Mouse (Mus musculus) cerebellum, postnatal 36 days (tissue): ENCODE data around the gene Ccdc130.
A peak's percentile ranks its signal among the peaks of the same experiment; 100 is the strongest.

ENCODE experiments used
- DNase-seq, 2 experiments: peaks; one replicate each; pipeline ENCODE4 v3.0.0; 2021 to 2022; ENCODE audit warnings: mixed read lengths in 2 of 2

Gene Ccdc130

GRCm38 (mm10) chr8:84269950-84270773 is at the start of gene Ccdc130:
Gene Ccdc130 (minus strand): TSS chr8:84270380.
- DNase-seq: peak; percentile 100

- no peak for DNase-seq
Measured at GRCm38 (mm10) chr8:84308376-84308775, 38.2 kb upstream of the Ccdc130 start.

- DNase-seq: no peak
Measured at GRCm38 (mm10) chr8:84303951-84304350, 33.8 kb upstream of the Ccdc130 start.

- DNase-seq: no peak
Measured at GRCm38 (mm10) chr8:84297029-84297785, 27.0 kb upstream of the Ccdc130 start.

- DNase-seq: peak; percentile 81 to 82
Measured at GRCm38 (mm10) chr8:84291688-84292087, 21.5 kb upstream of the Ccdc130 start.

GRCm38 (mm10) chr8:84291086-84291485 is 20.9 kb upstream of the Ccdc130 start:
- peak; percentile 68 to 70 for DNase-seq

- peak; percentile 56 to 60 for DNase-seq
Measured at GRCm38 (mm10) chr8:84288892-84289291, 18.7 kb upstream of the Ccdc130 start.

GRCm38 (mm10) chr8:84285665-84286064 is 15.5 kb upstream of the Ccdc130 start:
- peak in 1 of 2 experiments; percentile 30 for DNase-seq

GRCm38 (mm10) chr8:84284608-84285063 is 14.5 kb upstream of the Ccdc130 start:
- no peak for DNase-seq

- no peak for DNase-seq
Measured at GRCm38 (mm10) chr8:84280777-84281176, 10.6 kb upstream of the Ccdc130 start.

- DNase-seq: no peak
Measured at GRCm38 (mm10) chr8:84276447-84276846, 6.3 kb upstream of the Ccdc130 start.

- DNase-seq: no peak
Measured at GRCm38 (mm10) chr8:84273968-84274367, 3.8 kb upstream of the Ccdc130 start.

- no peak for DNase-seq
Measured at GRCm38 (mm10) chr8:84272302-84272701, 2.1 kb upstream of the Ccdc130 start.

- no peak for DNase-seq
Measured at GRCm38 (mm10) chr8:84261098-84261497, 9.1 kb downstream of the Ccdc130 start.

GRCm38 (mm10) chr8:84256822-84257610 is 13.2 kb downstream of the Ccdc130 start, which contains the start of gene Mri1:
Gene Mri1 (minus strand): TSS chr8:84257326.
- peak; percentile 81 to 85 for DNase-seq

- DNase-seq: no peak
Measured at GRCm38 (mm10) chr8:84256458-84256821, 13.7 kb downstream of the Ccdc130 start.

- DNase-seq: no peak
Measured at GRCm38 (mm10) chr8:84255858-84256257, 14.3 kb downstream of the Ccdc130 start.

GRCm38 (mm10) chr8:84249257-84250170 is 20.7 kb downstream of the Ccdc130 start, which contains the start of gene D8Ertd738e:
Gene D8Ertd738e (minus strand): TSS chr8:84249719.
- peak; percentile 83 to 84 for DNase-seq

- DNase-seq: no peak
Measured at GRCm38 (mm10) chr8:84241821-84242220, 28.4 kb downstream of the Ccdc130 start.

- DNase-seq: no peak
Measured at GRCm38 (mm10) chr8:84241167-84241566, 29.0 kb downstream of the Ccdc130 start.

- no peak for DNase-seq
Measured at GRCm38 (mm10) chr8:84237542-84238229, 32.5 kb downstream of the Ccdc130 start.
